Mouse (Mus musculus): Measurements from ENCODE around the gene Arhgef17.

Arhgef17 gene

DNA sequence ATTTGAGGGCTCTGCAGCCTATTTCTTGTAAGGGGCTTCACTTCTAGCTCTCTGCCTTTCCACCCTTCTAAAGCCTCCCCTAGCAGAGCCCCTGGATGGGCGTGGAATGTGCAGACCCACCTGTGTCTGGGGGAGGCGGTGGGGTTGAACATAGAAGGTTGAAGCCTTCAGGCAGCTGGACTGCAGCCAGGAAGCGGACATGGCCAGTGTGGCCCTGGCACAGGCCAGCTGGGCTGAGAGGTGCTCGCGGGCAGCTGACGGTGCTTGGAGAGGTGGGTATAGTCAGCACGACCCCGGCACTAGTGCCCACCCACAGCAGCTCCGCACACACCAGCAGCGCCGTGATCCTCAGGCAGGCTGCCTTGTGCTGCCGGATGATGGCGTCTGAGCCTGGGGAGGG, 55.6 kb downstream of the Arhgef17 start:
- DNase-seq (ENCODE audit: low read depth, low spot score), result no peak

- no peak for DNase-seq (ENCODE audit: low read depth, low spot score)
These were observed 56.1 kb downstream of the Arhgef17 start for GRCm38 (mm10) chr7:100875822-100876221.

GRCm38 (mm10) chr7:100873197-100873596, 58.7 kb downstream of the Arhgef17 start:
- no peak for DNase-seq (ENCODE audit: low read depth, low spot score)

DNA sequence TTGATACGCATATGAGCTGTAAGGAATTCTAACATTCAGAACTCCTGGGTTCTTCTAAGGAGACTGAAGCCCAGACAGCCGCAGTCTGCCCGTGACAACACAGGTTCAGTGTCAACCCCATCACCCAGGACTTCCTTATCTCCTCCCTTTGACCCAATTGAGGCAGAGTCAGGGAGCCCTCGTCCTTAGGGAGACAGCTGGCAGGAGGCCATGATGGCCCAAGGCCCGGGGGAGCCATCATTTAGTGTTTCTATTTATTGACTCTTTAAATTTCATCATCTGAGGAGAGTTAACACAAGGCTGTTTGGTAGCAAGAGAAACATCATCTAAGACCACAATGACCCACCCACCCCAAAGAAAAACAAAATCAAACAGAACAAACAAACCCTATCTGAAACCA, 60.0 kb downstream of the Arhgef17 start:
- no peak for DNase-seq (ENCODE audit: low read depth, low spot score)

DNA sequence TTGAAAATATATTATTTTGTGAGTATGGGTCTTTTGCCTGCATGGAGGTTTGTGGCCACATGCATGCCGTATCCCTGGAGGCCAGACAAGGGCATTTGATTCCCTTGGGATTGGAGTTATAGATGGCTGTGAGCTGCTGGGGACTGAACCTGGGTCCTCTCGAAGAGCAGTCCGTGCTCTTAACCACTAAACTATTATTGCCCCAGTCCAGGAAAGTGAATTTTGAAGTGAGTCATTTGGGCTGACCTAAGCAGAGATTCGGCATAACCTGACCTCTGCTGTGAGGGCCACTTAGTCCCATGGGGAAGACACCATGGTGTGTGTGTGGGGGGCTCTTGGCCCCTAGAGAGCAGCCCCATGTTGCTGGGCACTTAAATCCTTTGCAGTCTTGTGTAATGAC, 60.6 kb downstream of the Arhgef17 start:
- DNase-seq (ENCODE audit: low read depth, low spot score), result no peak

DNA sequence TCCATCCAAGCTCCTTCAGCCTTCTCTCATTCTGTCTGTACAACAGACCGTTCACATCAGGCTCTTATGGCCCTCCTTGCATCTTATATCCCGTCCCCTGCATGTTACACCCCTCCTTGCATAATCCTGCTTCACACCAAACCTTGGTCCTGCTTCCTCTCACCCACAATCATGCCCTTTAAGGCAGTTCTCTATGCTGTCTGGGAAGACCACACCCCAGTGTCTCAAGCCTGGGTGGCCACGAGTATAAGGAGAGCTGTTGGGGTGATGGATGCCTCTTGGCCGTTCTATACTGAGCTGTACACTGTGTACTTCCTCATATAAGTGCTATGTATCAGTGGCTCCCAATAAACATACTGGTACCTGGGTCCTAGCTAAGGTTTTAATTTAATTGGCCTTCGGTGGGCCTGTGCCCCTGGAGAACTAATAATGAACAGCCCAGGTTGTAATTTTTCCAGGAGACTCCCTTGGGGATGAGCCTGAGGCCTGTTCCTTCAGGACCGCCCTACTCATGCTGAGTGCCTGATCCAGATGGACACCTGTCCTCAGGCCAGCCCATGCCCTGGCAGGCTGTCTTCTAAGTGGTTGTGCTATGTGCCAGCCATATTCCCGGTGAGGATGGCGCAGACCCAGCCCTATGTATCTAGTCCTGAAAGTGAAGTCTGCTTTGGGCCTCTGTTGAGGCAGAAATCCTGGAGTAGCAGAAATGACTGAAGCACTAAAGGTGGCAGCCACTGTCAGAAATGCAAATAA, 61.9 kb downstream of the Arhgef17 start:
- no peak for DNase-seq (ENCODE audit: low read depth, low spot score)

DNA sequence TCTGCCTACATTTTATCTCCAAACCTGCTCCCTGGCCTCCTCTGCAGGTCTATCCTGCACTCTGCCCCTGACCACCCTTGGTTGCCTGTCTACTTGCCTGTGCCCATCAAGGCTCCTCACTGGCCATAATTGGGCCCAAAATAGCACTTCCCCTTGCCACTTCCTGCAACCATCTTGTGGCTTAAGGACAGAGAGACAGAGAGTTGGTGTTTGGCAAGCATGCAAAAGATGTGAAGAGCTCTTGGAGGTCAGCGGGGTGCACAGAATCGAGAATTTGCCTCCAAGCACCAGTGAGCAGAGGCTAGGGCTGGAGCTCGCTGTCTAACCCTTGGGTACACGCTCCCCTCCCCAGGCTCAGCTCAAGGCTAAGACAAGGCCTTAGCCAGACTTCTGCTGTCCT, 63.4 kb downstream of the Arhgef17 start:
- DNase-seq (ENCODE audit: low read depth, low spot score), result no peak

DNA sequence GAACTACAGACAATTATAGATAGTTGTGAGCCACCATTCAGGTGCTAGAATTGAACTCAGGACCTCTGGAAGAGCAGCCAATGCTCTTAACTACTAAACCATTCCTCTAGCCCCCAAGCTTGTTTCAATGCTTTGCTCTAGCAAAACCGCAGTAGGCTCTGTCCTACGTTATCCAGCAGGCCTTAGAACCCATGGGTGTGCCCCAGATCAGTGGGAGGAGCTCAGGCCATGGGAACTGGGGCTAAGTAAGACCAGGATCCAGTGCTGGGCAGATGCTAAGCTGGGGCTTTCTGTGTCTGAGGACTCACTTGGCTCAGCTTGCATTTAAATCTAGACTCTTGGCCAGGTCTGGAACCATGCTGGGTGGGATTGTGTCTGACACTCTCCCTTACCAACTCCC, 64.3 kb downstream of the Arhgef17 start:
- no peak for DNase-seq (ENCODE audit: low read depth, low spot score)

- peak; percentile 75 for DNase-seq (ENCODE audit: low read depth, low spot score)
These were observed 65.2 kb downstream of the Arhgef17 start for GRCm38 (mm10) chr7:100866675-100867074.

- peak; percentile 89 for DNase-seq (ENCODE audit: low read depth, low spot score)
These were observed 68.9 kb downstream of the Arhgef17 start, which contains the start of gene Relt for GRCm38 (mm10) chr7:100862828-100863638. Gene Relt, minus strand, starts transcription at chr7:100863446.

DNA sequence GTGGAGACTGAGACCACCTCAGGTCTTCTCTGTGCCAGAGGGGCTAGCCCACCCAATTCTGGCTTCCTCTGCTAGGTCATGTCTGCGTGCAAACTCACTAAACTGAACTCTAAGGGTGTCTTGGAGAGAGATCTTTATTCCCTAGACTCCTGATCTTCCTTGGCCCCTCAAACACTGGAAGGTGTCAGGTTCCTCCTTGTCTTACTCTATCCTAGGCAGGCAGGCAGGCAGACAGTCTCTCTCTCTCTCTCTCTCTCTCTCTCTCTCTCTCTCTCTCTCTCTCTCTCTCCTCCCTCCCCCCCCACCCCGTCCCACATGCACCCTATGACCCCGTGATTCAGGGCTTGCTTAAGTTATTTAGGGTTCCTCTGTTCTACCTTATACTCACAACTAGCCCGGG, 69.6 kb downstream of the Arhgef17 start:
- DNase-seq (ENCODE audit: low read depth, low spot score), result peak; percentile 21

- no peak for DNase-seq (ENCODE audit: low read depth, low spot score)
These were observed 70.7 kb downstream of the Arhgef17 start for GRCm38 (mm10) chr7:100861209-100861608.

GRCm38 (mm10) chr7:100860450-100860849, 71.5 kb downstream of the Arhgef17 start:
- DNase-seq (ENCODE audit: low read depth, low spot score), result no peak

- DNase-seq (ENCODE audit: low read depth, low spot score), result no peak
These were observed 75.9 kb downstream of the Arhgef17 start for GRCm38 (mm10) chr7:100855795-100856573.

DNA sequence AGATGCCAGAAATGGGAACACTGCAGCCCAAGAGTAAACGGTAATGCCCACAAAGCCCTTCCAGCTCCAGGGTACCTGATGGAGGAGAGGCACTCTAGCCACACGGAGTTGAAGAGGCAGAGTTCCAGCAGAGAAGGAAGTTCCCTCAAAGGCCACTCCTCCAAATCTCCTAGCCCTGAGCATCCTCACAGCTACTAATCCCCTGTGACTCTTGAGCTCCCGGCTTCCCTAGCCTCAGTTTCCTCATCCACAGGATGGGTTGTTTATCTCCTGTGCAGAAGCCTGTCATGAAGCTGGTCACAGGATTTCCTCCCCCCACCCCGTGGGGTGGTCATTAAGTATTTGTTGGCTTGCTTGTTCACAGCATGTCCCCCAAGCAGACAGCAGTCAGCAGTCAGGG, 76.6 kb downstream of the Arhgef17 start:
- DNase-seq (ENCODE audit: low read depth, low spot score), result no peak

DNA sequence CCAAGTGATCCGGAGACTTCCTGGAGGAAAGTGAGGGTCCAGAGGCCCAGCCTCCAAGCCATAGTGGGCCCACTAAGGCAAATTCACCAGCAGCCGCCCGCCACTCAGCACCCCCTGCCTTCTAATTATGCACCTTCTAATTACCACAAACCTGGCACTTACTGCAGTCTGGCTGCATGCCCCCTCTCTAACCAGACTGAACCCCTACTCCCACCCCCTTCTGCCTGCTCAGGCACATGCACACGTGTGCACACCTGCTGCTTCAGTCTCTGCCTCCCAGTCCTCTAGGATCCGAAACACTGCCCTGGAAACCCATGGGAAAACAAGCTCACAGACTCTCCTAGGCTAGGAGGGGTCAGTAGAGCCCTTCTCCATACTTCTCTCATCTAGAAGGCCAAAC, 77.0 kb downstream of the Arhgef17 start:
- no peak for DNase-seq (ENCODE audit: low read depth, low spot score)

GRCm38 (mm10) chr7:100854137-100854814, 77.6 kb downstream of the Arhgef17 start:
- no peak for DNase-seq (ENCODE audit: low read depth, low spot score)

- DNase-seq (ENCODE audit: low read depth, low spot score), result no peak
These were observed 78.5 kb downstream of the Arhgef17 start for GRCm38 (mm10) chr7:100853396-100853795.

DNA sequence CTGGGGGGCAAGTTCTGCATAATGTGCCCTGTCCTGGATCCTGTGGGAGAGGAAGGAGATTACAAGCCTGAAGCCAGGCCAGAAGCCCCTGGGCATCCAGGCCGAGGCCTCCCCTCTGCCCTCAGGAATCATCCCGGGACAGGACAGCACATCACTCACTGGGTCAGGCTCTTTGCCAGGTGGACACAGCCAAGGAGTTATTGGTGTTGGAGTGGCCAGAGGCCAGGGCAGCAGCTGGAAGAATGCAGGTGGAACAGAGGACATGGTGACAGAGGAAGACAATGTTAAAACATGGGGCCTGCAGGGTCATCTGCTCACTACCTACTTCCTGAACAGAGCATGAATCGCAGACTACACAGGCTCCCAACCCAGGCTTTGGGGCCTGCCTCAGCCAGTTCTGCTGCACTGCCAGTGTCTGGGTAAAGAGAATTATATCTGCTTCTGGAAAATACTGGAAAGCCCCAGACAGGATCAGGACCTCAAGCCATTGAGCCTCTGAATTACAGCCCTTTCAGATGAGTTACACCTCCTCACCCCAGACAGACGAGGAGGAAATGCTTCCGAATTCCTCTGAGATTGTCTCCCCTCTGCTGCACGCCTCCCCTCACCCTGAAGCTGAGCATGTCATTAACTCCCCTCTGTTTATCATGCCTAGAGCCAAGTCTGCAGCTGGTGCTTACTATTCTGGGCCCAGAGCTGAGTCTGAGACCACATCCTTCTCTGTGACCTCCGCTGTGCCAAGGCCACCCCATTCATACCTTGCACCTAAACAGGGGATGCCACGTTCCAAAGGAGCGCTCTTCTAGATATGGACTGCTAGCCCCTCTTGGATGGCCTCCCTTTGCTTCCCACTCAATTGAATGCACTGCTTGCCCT, 80.2 kb downstream of the Arhgef17 start:
- DNase-seq (ENCODE audit: low read depth, low spot score), result no peak

GRCm38 (mm10) chr7:100849508-100849907, 82.4 kb downstream of the Arhgef17 start:
- DNase-seq (ENCODE audit: low read depth, low spot score), result no peak

DNA sequence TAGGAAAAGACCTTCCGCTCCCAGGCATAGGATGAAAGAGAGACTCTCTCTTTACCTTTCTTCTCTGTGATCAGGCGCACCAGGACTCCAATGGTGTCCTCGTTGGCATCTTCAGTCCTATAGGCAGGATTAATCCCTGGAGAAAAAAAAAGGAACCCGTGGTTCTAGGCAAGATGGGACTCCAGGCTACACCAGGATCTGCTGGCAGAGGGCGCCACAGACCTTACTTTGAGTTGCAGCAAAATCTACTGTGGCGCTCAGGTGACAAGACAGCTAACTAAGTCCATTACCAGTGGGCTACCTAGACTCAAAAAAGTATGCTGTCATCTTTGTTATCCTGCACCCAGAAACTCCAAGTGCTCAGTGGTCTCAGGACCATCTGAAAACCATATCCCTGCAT, 83.2 kb downstream of the Arhgef17 start:
- DNase-seq (ENCODE audit: low read depth, low spot score), result peak; percentile 66
